ENCODE assay signal across 8 mouse cellular contexts in genomic region chr2:154552424-154552907, GRCm38 (mm10). TPM values are rescaled to one million over a fixed set of nuclear protein-coding genes. Genes with fewer than 3 reads are reported as not detected.
DNase-seq lines count a peak whose midpoint lies in the region; ATAC-seq and TF ChIP-seq lines count a peak whose summit lies in the region.

No protein-coding gene starts in this region.

- peak; percentile 55 for ATAC-seq in erythroid progenitor cell, adult 5-6 weeks (replicated peaks; ENCODE audit: low FRiP score, poor library complexity, severe bottlenecking)
- 0 out of 2 replicates have a peak, but pooled peaks have one; percentile 8 for ATAC-seq in heart, embryonic 13.5 days (ENCODE audit: extremely low read depth, insufficient number of reproducible peaks, low FRiP score, low TSS enrichment)
- ATAC-seq in kidney, embryonic 16.5 days (ENCODE audit: low FRiP score, low TSS enrichment) = peak; percentile 40
- peak; percentile 50 for ATAC-seq in liver, postnatal 0 days
- peak; percentile 54 for ATAC-seq in neural tube, embryonic 13.5 days (ENCODE audit: low read depth)

- H3K9ac ChIP-seq in heart, embryonic 13.5 days = peak overlapping the region; percentile 66
- H3K9ac ChIP-seq in kidney, embryonic 16.5 days (replicated peaks; ENCODE audit: low read length) = no peak overlapping the region
- 0 out of 2 replicates have a peak overlapping the region, but pooled peaks have one; percentile 12 for H3K9ac ChIP-seq in liver, postnatal 0 days (replicated peaks)
- H3K9ac ChIP-seq in neural tube, embryonic 13.5 days = peak overlapping the region; percentile 43; the same call in 1 of the 2 replicates

- H3K4me3 ChIP-seq in C2C12 (ENCODE audit: insufficient read depth, poor library complexity, severe bottlenecking) = no peak overlapping the region
- H3K4me3 ChIP-seq in heart, embryonic 13.5 days = peak overlapping the region; percentile 42
- peak overlapping the region; percentile 15 for H3K4me3 ChIP-seq in kidney, embryonic 16.5 days (ENCODE audit: low read length)
- peak overlapping the region; percentile 31 for H3K4me3 ChIP-seq in liver, postnatal 0 days (ENCODE audit: low read depth, low read length)
- H3K4me3 ChIP-seq in neural tube, embryonic 13.5 days = peak overlapping the region; percentile 9; the same call in 1 of the 2 replicates

- H3K4me2 ChIP-seq in heart, embryonic 13.5 days = peak overlapping the region; percentile 69
- peak overlapping the region; percentile 50 for H3K4me2 ChIP-seq in kidney, embryonic 16.5 days (replicated peaks; ENCODE audit: low read depth, low read length)
- peak overlapping the region; percentile 63 for H3K4me2 ChIP-seq in liver, postnatal 0 days (ENCODE audit: low read depth, low read length)
- peak overlapping the region; percentile 39 for H3K4me2 ChIP-seq in neural tube, embryonic 13.5 days

- DNase-seq in brain, adult 2 months (ENCODE audit: low read depth, low spot score) = peak; percentile 91
- peak; percentile 73 for DNase-seq in liver, postnatal 0 days
- DNase-seq in testis, postnatal 10 days (ENCODE audit: low spot score) = peak; percentile 83

- H3K27me3 ChIP-seq in C2C12 (ENCODE audit: control insufficient read depth, insufficient read depth, insufficient read length) = no peaks in the 10 kb centered on the region
- H3K27me3 ChIP-seq in heart, embryonic 13.5 days (replicated peaks) = peaks cover 53% of the 10 kb centered on the region
- H3K27me3 ChIP-seq in kidney, embryonic 16.5 days (ENCODE audit: insufficient read depth, low read length) = peaks cover 25% of the 10 kb centered on the region
- H3K27me3 ChIP-seq in liver, postnatal 0 days (ENCODE audit: insufficient read depth, low read length) = peaks cover 22% of the 10 kb centered on the region
- H3K27me3 ChIP-seq in neural tube, embryonic 13.5 days = peaks cover 28% of the 10 kb centered on the region

- TF ChIP-seq EP300 in liver, postnatal 0 days (IDR thresholded peaks at IDR 0.05; ENCODE audit: low read depth) = no peak

- H3K4me1 ChIP-seq in heart, embryonic 13.5 days = peaks cover 43% of the 10 kb centered on the region
- peaks cover 31% of the 10 kb centered on the region for H3K4me1 ChIP-seq in kidney, embryonic 16.5 days (ENCODE audit: insufficient read depth, low read length)
- peaks cover 26% of the 10 kb centered on the region for H3K4me1 ChIP-seq in liver, postnatal 0 days (ENCODE audit: insufficient read depth)
- peaks cover 51% of the 10 kb centered on the region for H3K4me1 ChIP-seq in neural tube, embryonic 13.5 days (replicated peaks)

- no peaks in the 10 kb centered on the region for H3K79me2 ChIP-seq in C2C12 (ENCODE audit: control insufficient read depth, insufficient read depth)

- TF ChIP-seq CTCF in C2C12 (IDR thresholded peaks at IDR 0.05; ENCODE audit: control insufficient read depth, insufficient read depth, insufficient read length) = peak; percentile 35
- peak; percentile 78 for TF ChIP-seq CTCF in liver, postnatal 0 days (IDR thresholded peaks at IDR 0.05; ENCODE audit: low read depth)

- H3K36me3 ChIP-seq in C2C12 (ENCODE audit: control insufficient read depth, insufficient read depth) = no peaks in the 10 kb centered on the region
- no peaks in the 10 kb centered on the region for H3K36me3 ChIP-seq in heart, embryonic 13.5 days
- H3K36me3 ChIP-seq in kidney, embryonic 16.5 days (ENCODE audit: insufficient read depth, low read length) = no peaks in the 10 kb centered on the region
- H3K36me3 ChIP-seq in liver, postnatal 0 days (replicated peaks; ENCODE audit: insufficient read depth, low read length) = no peaks in the 10 kb centered on the region
- H3K36me3 ChIP-seq in neural tube, embryonic 13.5 days = no peaks in the 10 kb centered on the region

- H3K79me3 ChIP-seq in C2C12 (ENCODE audit: low read depth) = no peaks in the 10 kb centered on the region

- no peak overlapping the region for H3K27ac ChIP-seq in heart, embryonic 13.5 days (replicated peaks)
- H3K27ac ChIP-seq in kidney, embryonic 16.5 days (ENCODE audit: low read length) = no peak overlapping the region
- no peak overlapping the region for H3K27ac ChIP-seq in liver, postnatal 0 days (ENCODE audit: low read depth)
- peak overlapping the region; percentile 49 for H3K27ac ChIP-seq in neural tube, embryonic 13.5 days (replicated peaks)

- 17% methylated on average over 26 of the region's 27 CpGs for WGBS in heart, embryonic 13.5 days
- 24% methylated on average over 27 of the region's 27 CpGs for WGBS in kidney, embryonic 16.5 days
- WGBS in liver, postnatal 0 days (ENCODE audit: insufficient replicate concordance) = 22% methylated on average over 27 of the region's 27 CpGs
- 30% methylated on average over 27 of the region's 27 CpGs for WGBS in neural tube, embryonic 13.5 days

- no peaks in the 10 kb centered on the region for H3K9me3 ChIP-seq in heart, embryonic 13.5 days
- H3K9me3 ChIP-seq in kidney, embryonic 16.5 days (ENCODE audit: low read length) = no peaks in the 10 kb centered on the region
- H3K9me3 ChIP-seq in liver, postnatal 0 days (ENCODE audit: low read length) = no peaks in the 10 kb centered on the region
- H3K9me3 ChIP-seq in neural tube, embryonic 13.5 days = no peaks in the 10 kb centered on the region

- no peak overlapping the region for H3ac ChIP-seq in C2C12 (ENCODE audit: control insufficient read depth, insufficient read length, low read depth)

TF ChIP-seq in C2C12, 6 proteins besides CTCF, POLR2A, EP300 and RAD21:
- TF ChIP-seq MYOD1 (IDR thresholded peaks at IDR 0.05; ENCODE audit: control insufficient read depth, insufficient read length, low read depth) (no peak), FOSL1 (IDR thresholded peaks at IDR 0.05; ENCODE audit: insufficient read depth, low read length, poor library complexity, severe bottlenecking) (no peak), MAX (IDR thresholded peaks at IDR 0.05) (no peak), USF1 (IDR thresholded peaks at IDR 0.05; ENCODE audit: low read depth) (no peak)
TF ChIP-seq in C2C12: peak in this region for 0.

RNA-seq across cellular contexts. Expression of gene Actl10, which starts 0.9 kb away (rescaled TPM):
- polyA plus RNA-seq in C2C12 (2012; fragmentation: generic; extraction: Trizol) = 0.33 TPM
- total RNA-seq in erythroid progenitor cell, adult 5-6 weeks (2015; ENCODE audit: low replicate concordance) = not detected in 2 replicates
- not detected in 2 replicates for total RNA-seq in erythroid progenitor cell, adult 5-6 weeks (2017; ENCODE audit: low replicate concordance)
- polyA plus RNA-seq in heart, embryonic 13.5 days (2015; fragmentation: Nextera tagmentation; extraction: Ambion mirVana) = 0.09 TPM in 2 replicates
- polyA plus RNA-seq in kidney, embryonic 16.5 days (2015; fragmentation: Nextera tagmentation; extraction: Ambion mirVana) = 0.20 and 0.27 TPM in 2 replicates
- polyA plus RNA-seq in liver, postnatal 0 days (2015; fragmentation: Nextera tagmentation; extraction: Ambion mirVana) = 0.07 TPM in 1 of 2 replicates, not detected in the other
- 0.33 and 0.59 TPM in 2 replicates for polyA plus RNA-seq in neural tube, embryonic 13.5 days (2015; fragmentation: Nextera tagmentation; extraction: Ambion mirVana)

RNA-seq across cellular contexts. Expression of gene 1700003F12Rik, which starts 5.6 kb away (rescaled TPM):
- 6.8 TPM for polyA plus RNA-seq in C2C12 (2012; fragmentation: generic; extraction: Trizol)
- total RNA-seq in erythroid progenitor cell, adult 5-6 weeks (2015; ENCODE audit: low replicate concordance) = not detected in 2 replicates
- total RNA-seq in erythroid progenitor cell, adult 5-6 weeks (2017; ENCODE audit: low replicate concordance) = not detected in 2 replicates
- polyA plus RNA-seq in heart, embryonic 13.5 days (2015; fragmentation: Nextera tagmentation; extraction: Ambion mirVana) = 0.29 TPM in 1 of 2 replicates, not detected in the other
- 0.44 and 0.64 TPM in 2 replicates for polyA plus RNA-seq in kidney, embryonic 16.5 days (2015; fragmentation: Nextera tagmentation; extraction: Ambion mirVana)
- 3.1 and 3.8 TPM in 2 replicates for polyA plus RNA-seq in liver, postnatal 0 days (2015; fragmentation: Nextera tagmentation; extraction: Ambion mirVana)
- 0.76 and 2.1 TPM in 2 replicates for polyA plus RNA-seq in neural tube, embryonic 13.5 days (2015; fragmentation: Nextera tagmentation; extraction: Ambion mirVana)

RNA-seq across cellular contexts. Expression of gene Necab3, which starts 6.2 kb away (rescaled TPM):
- polyA plus RNA-seq in C2C12 (2012; fragmentation: generic; extraction: Trizol) = 0.46 TPM
- total RNA-seq in erythroid progenitor cell, adult 5-6 weeks (2015; ENCODE audit: low replicate concordance) = 1.8 TPM in 1 of 2 replicates, not detected in the other
- total RNA-seq in erythroid progenitor cell, adult 5-6 weeks (2017; ENCODE audit: low replicate concordance) = 1.9 and 3.6 TPM in 2 replicates
- polyA plus RNA-seq in heart, embryonic 13.5 days (2015; fragmentation: Nextera tagmentation; extraction: Ambion mirVana) = 1.0 and 1.4 TPM in 2 replicates
- 2.8 and 3.3 TPM in 2 replicates for polyA plus RNA-seq in kidney, embryonic 16.5 days (2015; fragmentation: Nextera tagmentation; extraction: Ambion mirVana)
- polyA plus RNA-seq in liver, postnatal 0 days (2015; fragmentation: Nextera tagmentation; extraction: Ambion mirVana) = 0.13 and 0.19 TPM in 2 replicates
- 11.5 and 17.4 TPM in 2 replicates for polyA plus RNA-seq in neural tube, embryonic 13.5 days (2015; fragmentation: Nextera tagmentation; extraction: Ambion mirVana)

RNA-seq across cellular contexts. Expression of gene E2f1, which starts 17.2 kb away (rescaled TPM):
- polyA plus RNA-seq in C2C12 (2012; fragmentation: generic; extraction: Trizol) = 33.3 TPM
- 11.7 and 27.8 TPM in 2 replicates for total RNA-seq in erythroid progenitor cell, adult 5-6 weeks (2015; ENCODE audit: low replicate concordance)
- total RNA-seq in erythroid progenitor cell, adult 5-6 weeks (2017; ENCODE audit: low replicate concordance) = 11.9 and 17.5 TPM in 2 replicates
- polyA plus RNA-seq in heart, embryonic 13.5 days (2015; fragmentation: Nextera tagmentation; extraction: Ambion mirVana) = 15.5 and 17.8 TPM in 2 replicates
- 11.6 and 19.6 TPM in 2 replicates for polyA plus RNA-seq in kidney, embryonic 16.5 days (2015; fragmentation: Nextera tagmentation; extraction: Ambion mirVana)
- 7.3 and 7.4 TPM in 2 replicates for polyA plus RNA-seq in liver, postnatal 0 days (2015; fragmentation: Nextera tagmentation; extraction: Ambion mirVana)
- polyA plus RNA-seq in neural tube, embryonic 13.5 days (2015; fragmentation: Nextera tagmentation; extraction: Ambion mirVana) = 6.0 and 6.3 TPM in 2 replicates

RNA-seq across cellular contexts. Expression of gene Pxmp4, which starts 51.0 kb away (rescaled TPM):
- 6.4 TPM for polyA plus RNA-seq in C2C12 (2012; fragmentation: generic; extraction: Trizol)
- total RNA-seq in erythroid progenitor cell, adult 5-6 weeks (2015; ENCODE audit: low replicate concordance) = 15.5 and 22.7 TPM in 2 replicates
- 14.4 and 17.0 TPM in 2 replicates for total RNA-seq in erythroid progenitor cell, adult 5-6 weeks (2017; ENCODE audit: low replicate concordance)
- 24.4 and 25.2 TPM in 2 replicates for polyA plus RNA-seq in heart, embryonic 13.5 days (2015; fragmentation: Nextera tagmentation; extraction: Ambion mirVana)
- 31.8 and 32.9 TPM in 2 replicates for polyA plus RNA-seq in kidney, embryonic 16.5 days (2015; fragmentation: Nextera tagmentation; extraction: Ambion mirVana)
- 64.2 and 68.5 TPM in 2 replicates for polyA plus RNA-seq in liver, postnatal 0 days (2015; fragmentation: Nextera tagmentation; extraction: Ambion mirVana)
- polyA plus RNA-seq in neural tube, embryonic 13.5 days (2015; fragmentation: Nextera tagmentation; extraction: Ambion mirVana) = 13.6 and 16.1 TPM in 2 replicates
